Mouse (Mus musculus) forebrain, embryonic 13.5 days (tissue): ENCODE data around the gene Med24. TPM values are rescaled to one million over a fixed set of nuclear protein-coding genes. Genes with fewer than 3 reads are reported as not detected.
"Not testable (repeated sequence)": the region's sequence is repeated elsewhere in the genome, so short reads cannot be mapped to it uniquely, and the experiment has no call there.

Source experiments
- ATAC-seq: fragments of 200-750 bp; cut with Nextera tagmentation; 2 replicates; pipeline ENCODE4 v1.8.0; 2017
- H3K27ac ChIP-seq: fragments of 300-500 bp; sonication (generic); 2 replicates; pipeline ENCODE4 v1.5.1; 2015; ENCODE audit warnings: inconsistent platforms, mild to moderate bottlenecking, moderate library complexity
- H3K27me3 ChIP-seq: fragments of 300-500 bp; sonication (generic); 2 replicates; pipeline ENCODE4 v1.6.1; 2015; ENCODE audit warnings: mild to moderate bottlenecking, inconsistent platforms
- H3K36me3 ChIP-seq: fragments of 300-500 bp; sonication (generic); 2 replicates; pipeline ENCODE4 v1.6.1; 2015; ENCODE audit warnings: mild to moderate bottlenecking, inconsistent platforms; ENCODE audit not compliant: poor library complexity, severe bottlenecking
- H3K4me1 ChIP-seq: fragments of 300-500 bp; sonication (generic); 2 replicates; pipeline ENCODE4 v1.6.1; 2015; ENCODE audit warnings: inconsistent platforms
- H3K4me2 ChIP-seq: fragments of 300-500 bp; sonication (generic); 2 replicates; pipeline ENCODE4 v1.6.1; 2015; ENCODE audit warnings: inconsistent platforms, mild to moderate bottlenecking, moderate library complexity
- H3K4me3 ChIP-seq: fragments of 300-500 bp; sonication (generic); 2 replicates; pipeline ENCODE4 v1.5.1; 2015; ENCODE audit warnings: mild to moderate bottlenecking, inconsistent platforms
- H3K9ac ChIP-seq: fragments of 300-500 bp; sonication (generic); 2 replicates; pipeline ENCODE4 v1.6.1; 2015; ENCODE audit warnings: mild to moderate bottlenecking, inconsistent platforms
- H3K9me3 ChIP-seq: fragments of 300-500 bp; sonication (generic); replicated peaks from 2 replicates; pipeline ENCODE4 v1.6.1; 2016; ENCODE audit warnings: inconsistent platforms
- WGBS: fragments of 180-500 bp; shearing (Covaris S2); methylation state at CpG from one replicate; pipeline ENCODE4 v1.1.7; 2015; 5-methylcytosine and 5-hydroxymethylcytosine counted together
- polyA plus RNA-seq: library from polyadenylated mRNA; unstranded; fragments of >200 nt; fragmentation: Nextera tagmentation; extraction: Ambion mirVana; gene quantifications from 2 replicates; pipeline ENCODE4 v1.2.1, GENCODE M21; 2015

Gene Med24
- polyA plus RNA-seq, 1 experiment from 2014 or later = 79.0 TPM

DNA sequence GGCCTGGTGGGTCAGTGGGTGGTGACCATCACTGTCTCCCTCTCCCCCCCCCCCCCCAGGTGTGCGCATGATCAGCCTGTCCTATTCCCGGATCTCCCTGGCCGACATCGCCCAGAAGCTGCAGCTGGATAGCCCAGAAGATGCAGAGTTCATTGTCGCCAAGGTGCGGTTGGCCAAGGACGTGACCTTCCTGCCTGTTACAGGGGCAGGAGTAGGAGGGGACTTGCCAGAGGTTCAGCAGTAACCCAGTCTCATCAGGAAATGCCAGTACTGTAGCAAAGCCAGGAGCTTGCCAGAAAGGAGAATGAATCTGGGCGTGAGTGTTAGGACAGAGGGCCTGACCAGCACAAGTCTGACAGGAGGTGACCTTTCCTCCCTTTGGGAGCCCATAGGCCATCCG lies 35.5 kb downstream of the Med24 start:
- H3K36me3 ChIP-seq = peaks cover 79% of the 10 kb centered on the region
- no peak overlapping the region for H3K4me3 ChIP-seq
- no peak overlapping the region for H3K4me2 ChIP-seq
- H3K4me1 ChIP-seq = no peaks in the 10 kb centered on the region
- H3K27me3 ChIP-seq = no peaks in the 10 kb centered on the region
- H3K9ac ChIP-seq = no peak overlapping the region
- 96% methylated on average over 9 of the region's 9 CpGs for WGBS
- no peak overlapping the region for H3K27ac ChIP-seq
- H3K9me3 ChIP-seq = no peaks in the 10 kb centered on the region
- ATAC-seq = no peak

DNA sequence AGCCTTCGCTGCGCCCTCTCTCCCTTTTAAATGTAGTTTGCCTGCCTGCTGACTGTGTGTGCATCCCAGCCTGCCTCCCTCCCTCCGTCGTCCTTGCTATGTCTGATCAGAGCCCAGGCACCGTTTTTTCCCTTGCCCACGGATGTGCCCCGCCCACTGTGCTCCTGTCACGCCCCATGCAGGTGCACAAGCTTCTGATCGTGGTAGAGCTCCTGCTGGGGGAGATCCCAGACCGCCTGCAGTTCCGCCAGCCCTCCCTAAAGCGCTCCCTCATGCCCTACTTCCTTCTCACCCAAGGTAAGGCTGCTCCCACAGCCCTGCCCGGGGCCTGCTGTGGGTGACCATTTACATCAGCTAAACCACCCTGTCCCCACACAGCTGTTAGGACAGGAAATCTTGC lies 36.0 kb downstream of the Med24 start:
- H3K9me3 ChIP-seq = no peaks in the 10 kb centered on the region
- peaks cover 83% of the 10 kb centered on the region for H3K36me3 ChIP-seq
- WGBS = 83% methylated on average over 13 of the region's 13 CpGs

DNA sequence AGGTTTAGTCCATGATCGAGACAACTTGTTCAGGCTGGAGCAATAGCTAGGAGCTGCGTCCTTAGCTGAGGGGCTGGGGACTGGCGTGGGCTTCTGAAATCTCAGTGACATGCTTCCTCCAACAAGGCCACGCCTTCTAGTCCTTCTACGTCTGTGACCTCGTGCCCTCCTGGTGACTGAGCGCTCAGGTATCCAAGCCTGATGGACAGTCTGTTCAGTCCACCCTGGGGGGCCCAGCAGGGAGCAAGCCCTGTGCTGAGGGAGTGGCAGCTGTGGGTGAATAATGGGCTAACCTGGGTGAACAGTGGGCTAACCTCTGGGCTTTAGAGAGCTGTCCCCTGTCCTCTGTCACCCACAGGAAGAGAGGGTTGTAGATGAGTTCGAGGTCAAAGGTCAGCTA lies 41.2 kb downstream of the Med24 start:
- no peak overlapping the region for H3K4me3 ChIP-seq
- peaks cover 13% of the 10 kb centered on the region for H3K4me1 ChIP-seq
- 92% methylated on average over 8 of the region's 8 CpGs for WGBS
- no peak overlapping the region for H3K9ac ChIP-seq
- peaks cover 77% of the 10 kb centered on the region for H3K36me3 ChIP-seq
- no peak overlapping the region for H3K27ac ChIP-seq
- no peak overlapping the region for H3K4me2 ChIP-seq
- H3K27me3 ChIP-seq = no peaks in the 10 kb centered on the region
- no peak for ATAC-seq
- no peaks in the 10 kb centered on the region for H3K9me3 ChIP-seq

More for the DNA sequence above, 36.0 kb downstream of the Med24 start:
- no peak overlapping the region for H3K9ac ChIP-seq
- H3K27ac ChIP-seq = no peak overlapping the region
- H3K4me2 ChIP-seq = no peak overlapping the region
- ATAC-seq = no peak
- no peak overlapping the region for H3K4me3 ChIP-seq
- H3K27me3 ChIP-seq = no peaks in the 10 kb centered on the region
- no peaks in the 10 kb centered on the region for H3K4me1 ChIP-seq

DNA sequence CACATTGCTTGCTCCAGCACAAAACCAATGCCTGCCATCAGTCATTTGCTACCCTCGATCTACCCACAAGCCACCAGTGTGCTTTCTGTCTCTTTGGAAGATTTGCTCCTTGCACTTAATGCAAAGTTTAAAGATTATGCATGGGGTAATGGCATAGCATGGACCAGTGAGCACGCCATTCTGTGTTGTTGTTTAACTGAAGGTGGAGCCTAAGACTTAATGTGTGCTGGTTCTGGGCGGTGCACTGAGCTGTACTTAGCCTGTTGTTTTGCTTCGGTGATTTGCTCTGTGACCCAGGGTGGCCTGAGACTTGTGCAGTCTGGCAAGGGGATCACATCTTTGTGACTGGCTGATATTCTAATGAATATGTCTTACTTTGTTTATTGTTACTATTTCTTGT lies 42.3 kb downstream of the Med24 start:
- Histone ChIP-seq H3K4me3 (no peak overlapping the region), H3K4me1 (peaks cover 14% of the 10 kb centered on the region), H3K36me3 (peaks cover 66% of the 10 kb centered on the region), H3K27ac (no peak overlapping the region), H3K4me2 (no peak overlapping the region), H3K9ac (no peak overlapping the region), H3K27me3 (no peaks in the 10 kb centered on the region), H3K9me3 (no peaks in the 10 kb centered on the region)
- ATAC-seq = no peak
- WGBS = 91% methylated on average over 4 of the region's 4 CpGs

DNA sequence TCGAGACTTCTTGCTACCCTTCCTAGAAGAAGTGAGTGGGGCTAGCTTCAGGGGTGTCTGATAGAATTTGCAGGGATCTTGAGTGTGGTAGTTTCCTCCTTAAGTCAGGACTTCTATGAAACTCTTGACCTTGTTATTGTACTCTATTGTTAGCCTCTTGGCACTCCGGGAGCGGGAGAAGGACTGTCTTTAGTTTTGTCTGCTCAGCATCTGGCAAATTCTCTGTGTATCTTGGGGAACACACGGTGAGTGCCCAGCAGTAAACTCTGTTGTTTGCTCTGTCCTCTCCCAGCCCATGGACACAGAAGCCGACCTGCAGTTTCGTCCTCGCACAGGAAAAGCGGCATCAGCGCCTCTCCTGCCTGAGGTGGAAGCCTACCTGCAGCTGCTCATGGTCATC lies 43.6 kb downstream of the Med24 start:
- Histone ChIP-seq H3K27me3 (no peaks in the 10 kb centered on the region), H3K4me3 (no peak overlapping the region), H3K9ac (no peak overlapping the region), H3K36me3 (peaks cover 53% of the 10 kb centered on the region), H3K4me1 (peaks cover 18% of the 10 kb centered on the region), H3K4me2 (no peak overlapping the region), H3K9me3 (no peaks in the 10 kb centered on the region), H3K27ac (no peak overlapping the region)
- ATAC-seq = no peak
- WGBS = 94% methylated on average over 9 of the region's 9 CpGs

DNA sequence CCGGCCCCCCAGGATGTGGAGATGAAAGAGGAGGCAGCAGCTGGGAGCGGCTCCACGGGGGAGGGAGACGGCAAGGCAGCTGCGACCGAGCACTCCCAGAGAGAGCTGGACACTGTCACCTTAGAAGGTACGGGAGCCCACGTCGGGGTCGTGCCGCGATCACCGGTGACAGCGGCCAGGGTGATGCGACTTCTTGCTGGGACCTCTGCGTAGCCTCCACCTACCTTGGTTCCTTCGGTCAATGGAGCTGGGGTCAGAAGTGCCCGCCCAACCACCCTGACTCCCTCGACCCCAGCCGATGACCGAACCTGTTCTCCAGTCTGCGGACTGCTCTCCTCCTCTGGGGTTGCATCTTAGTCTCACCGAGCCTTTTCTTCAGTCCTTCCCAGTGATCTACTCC lies 46.4 kb downstream of the Med24 start:
- Histone ChIP-seq H3K4me2 (peak overlapping the region; percentile 95), H3K9ac (peak overlapping the region; percentile 99), H3K4me1 (peaks cover 18% of the 10 kb centered on the region), H3K4me3 (peak overlapping the region; percentile 95), H3K36me3 (peaks cover 28% of the 10 kb centered on the region), H3K9me3 (no peaks in the 10 kb centered on the region), H3K27ac (peak overlapping the region; percentile 55; the same call in 1 of the 2 replicates), H3K27me3 (no peaks in the 10 kb centered on the region)
- whole genome bisulfite sequencing = under 1% methylated on average over 23 of the region's 23 CpGs
- peak; percentile 44 for ATAC-seq

DNA sequence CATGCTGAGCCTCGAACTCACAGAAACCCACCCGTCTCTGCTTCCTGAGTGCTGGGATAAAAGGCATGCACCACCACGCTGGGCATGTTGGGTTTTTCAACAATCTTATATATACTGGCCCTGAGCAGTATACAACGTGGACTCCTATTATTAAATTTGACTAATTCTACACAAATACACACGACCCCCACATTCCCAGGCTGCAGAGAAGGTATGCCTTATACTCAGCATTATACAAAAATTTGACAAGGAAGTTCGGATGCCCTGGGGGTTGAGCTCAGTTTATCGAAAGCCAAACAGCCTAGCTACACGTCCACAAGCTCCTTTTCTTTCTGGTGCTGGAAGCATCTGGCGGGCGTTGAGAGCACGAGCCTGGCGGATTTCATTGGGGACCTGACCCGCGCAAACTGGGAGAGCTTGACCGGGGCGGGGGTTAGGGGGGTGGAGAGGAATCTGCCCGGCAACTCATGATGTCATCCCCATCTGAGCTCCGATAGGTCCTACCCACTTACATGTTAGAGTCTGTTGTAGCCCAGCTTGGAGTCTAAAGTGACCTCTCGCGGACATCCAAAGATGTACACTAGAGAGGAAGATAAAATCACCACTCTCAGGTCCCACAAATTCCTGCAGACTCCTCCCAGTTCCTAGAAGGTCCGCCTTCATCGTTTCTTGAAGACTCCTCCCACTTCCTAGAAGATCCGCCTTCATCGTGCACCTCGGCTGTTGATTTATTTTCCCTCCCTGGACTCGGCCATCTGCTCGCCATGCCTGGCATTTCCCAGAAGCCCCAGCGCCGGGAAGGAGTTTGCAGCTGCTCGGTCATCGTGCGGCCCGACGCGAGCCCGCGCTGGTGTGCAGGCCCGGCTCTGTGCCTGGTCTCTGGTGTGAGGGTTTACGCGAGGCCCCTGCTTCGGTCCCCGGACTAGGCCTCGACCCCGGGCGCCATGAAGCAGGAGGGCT lies 47.2 kb downstream of the Med24 start, which contains the start of gene Psmd3:
TSS of gene Psmd3 (plus strand) at position 769 of the 960 bp plus-strand sequence.
- H3K4me3 ChIP-seq = peak within 1 kb of the TSS; percentile 95
- peak within 1 kb of the TSS; percentile 59 for H3K27ac ChIP-seq
- peak within 1 kb of the TSS; percentile 99 for H3K9ac ChIP-seq
- H3K9me3 ChIP-seq = no peaks in the 10 kb centered on the region
- ATAC-seq = peak; percentile 97
- H3K27me3 ChIP-seq = no peaks in the 10 kb centered on the region
- WGBS = 6% methylated on average over 45 of the region's 45 CpGs
- H3K4me2 ChIP-seq = peak within 1 kb of the TSS; percentile 95
- peaks cover 21% of the 10 kb centered on the region for H3K36me3 ChIP-seq
- peaks cover 18% of the 10 kb centered on the region for H3K4me1 ChIP-seq

DNA sequence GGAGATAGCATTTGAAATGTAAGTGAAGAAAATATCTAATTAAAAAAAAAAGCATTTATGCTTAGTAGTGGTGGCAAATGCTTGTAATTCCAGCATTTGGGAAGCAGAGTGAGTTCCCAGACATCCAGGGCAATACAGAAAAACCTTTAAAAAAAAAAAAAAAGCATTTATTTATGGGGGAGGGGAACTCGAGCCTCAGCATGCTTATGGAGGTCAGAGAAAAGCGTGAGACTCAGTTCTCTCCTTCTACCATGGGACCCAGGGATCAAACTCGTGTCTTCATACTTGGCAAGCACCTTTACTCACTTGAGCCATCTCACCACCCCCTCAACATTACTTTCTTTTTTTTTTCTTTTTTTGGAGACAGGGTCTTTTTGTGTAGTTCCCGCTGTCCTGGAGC lies 48.0 kb downstream of the Med24 start:
- no peak overlapping the region for H3K4me3 ChIP-seq
- peaks cover 18% of the 10 kb centered on the region for H3K4me1 ChIP-seq
- no peaks in the 10 kb centered on the region for H3K27me3 ChIP-seq
- 89% methylated on average over 4 of the region's 4 CpGs for whole genome bisulfite sequencing
- no peaks in the 10 kb centered on the region for H3K9me3 ChIP-seq
- no peak overlapping the region; the same call in 1 of the 2 replicates for H3K4me2 ChIP-seq
- no peak overlapping the region for H3K9ac ChIP-seq
- ATAC-seq = no peak
- peaks cover 12% of the 10 kb centered on the region for H3K36me3 ChIP-seq
- H3K27ac ChIP-seq = no peak overlapping the region

DNA sequence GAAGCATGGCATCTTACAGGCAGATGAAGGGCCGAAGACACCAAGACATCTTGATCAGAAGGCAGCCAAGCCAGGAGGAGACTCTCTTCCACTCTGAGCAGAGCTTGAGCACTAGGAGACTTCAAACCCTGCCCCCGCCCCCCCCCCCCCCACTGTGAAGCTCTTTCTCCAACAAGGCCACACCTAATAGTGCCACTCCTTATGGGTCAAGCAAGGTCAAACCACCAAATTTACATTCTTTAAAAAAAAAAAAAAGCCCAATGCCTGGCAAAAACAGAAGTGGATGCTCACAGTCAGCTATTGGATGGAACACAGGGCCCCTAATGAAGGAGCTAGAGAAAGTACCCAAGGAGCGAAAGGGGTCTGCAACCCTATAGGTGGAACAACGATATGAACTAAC lies 48.6 kb downstream of the Med24 start:
- peaks cover 18% of the 10 kb centered on the region for H3K4me1 ChIP-seq
- ATAC-seq, H3K27ac ChIP-seq, H3K27me3 ChIP-seq, H3K9me3 ChIP-seq, H3K9ac ChIP-seq, H3K36me3 ChIP-seq, H3K4me2 ChIP-seq, H3K4me3 ChIP-seq: not testable (repeated sequence)
- 86% methylated on average over 4 of the region's 4 CpGs for WGBS

DNA sequence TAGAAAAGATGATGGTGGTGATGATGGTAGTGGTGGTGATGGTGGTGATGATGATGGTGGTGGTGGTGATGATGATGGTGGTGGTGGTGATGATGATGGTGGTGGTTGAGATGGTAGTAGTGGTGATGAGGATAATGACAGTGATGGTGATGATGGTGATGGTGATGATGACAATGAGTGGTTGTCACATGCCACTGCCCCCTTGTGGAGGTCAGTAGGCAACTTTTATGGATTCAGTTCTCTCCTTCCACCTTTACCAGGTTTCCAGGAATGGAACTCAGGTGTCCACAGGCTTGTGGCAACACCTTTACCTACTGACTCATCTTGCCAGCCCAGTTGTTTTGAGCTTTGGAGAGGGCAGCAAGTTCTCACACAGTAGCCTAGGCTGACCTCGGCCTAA lies 49.2 kb downstream of the Med24 start:
- Histone ChIP-seq H3K9me3 (no peaks in the 10 kb centered on the region), H3K4me1 (peaks cover 18% of the 10 kb centered on the region), H3K27me3 (no peaks in the 10 kb centered on the region), H3K27ac (no peak overlapping the region), H3K4me3 (no peak overlapping the region), H3K9ac (no peak overlapping the region), H3K4me2 (no peak overlapping the region), H3K36me3 (peaks cover under 1% of the 10 kb centered on the region; the same call in 1 of the 2 replicates)
- 94% methylated on average over 1 of the region's 1 CpGs for WGBS
- ATAC-seq = no peak

DNA sequence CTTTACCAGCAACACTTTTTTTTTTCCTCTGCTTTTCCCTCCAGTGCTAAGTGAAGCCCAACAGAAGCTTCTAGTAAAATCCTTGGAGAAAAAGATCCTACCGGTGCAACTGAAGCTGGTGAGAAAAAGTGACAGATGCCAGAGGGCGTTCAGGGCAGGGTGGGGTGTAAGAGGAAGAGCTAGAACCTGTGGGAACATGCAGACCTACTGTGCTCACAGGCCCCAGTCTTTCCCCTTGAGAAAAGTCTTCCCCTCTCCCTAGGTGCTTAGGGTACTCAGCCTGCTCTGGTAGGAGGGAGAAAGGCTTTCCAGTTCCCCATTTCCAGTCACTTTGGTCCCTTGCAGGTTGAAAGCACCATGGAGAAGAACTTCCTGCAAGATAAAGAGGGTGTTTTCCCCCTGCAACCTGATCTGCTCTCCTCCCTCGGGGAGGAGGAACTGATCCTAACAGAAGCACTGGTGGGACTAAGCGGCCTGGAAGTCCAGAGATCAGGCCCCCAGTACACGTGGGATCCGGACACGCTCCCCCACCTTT lies 53.3 kb downstream of the Med24 start:
- Histone ChIP-seq H3K9ac (no peak overlapping the region), H3K36me3 (no peaks in the 10 kb centered on the region), H3K4me3 (no peak overlapping the region), H3K4me1 (no peaks in the 10 kb centered on the region), H3K27me3 (peaks cover 12% of the 10 kb centered on the region; the same call in 1 of the 2 replicates), H3K9me3 (no peaks in the 10 kb centered on the region), H3K4me2 (no peak overlapping the region), H3K27ac (no peak overlapping the region)
- ATAC-seq = no peak
- 59% methylated on average over 7 of the region's 7 CpGs for WGBS

DNA sequence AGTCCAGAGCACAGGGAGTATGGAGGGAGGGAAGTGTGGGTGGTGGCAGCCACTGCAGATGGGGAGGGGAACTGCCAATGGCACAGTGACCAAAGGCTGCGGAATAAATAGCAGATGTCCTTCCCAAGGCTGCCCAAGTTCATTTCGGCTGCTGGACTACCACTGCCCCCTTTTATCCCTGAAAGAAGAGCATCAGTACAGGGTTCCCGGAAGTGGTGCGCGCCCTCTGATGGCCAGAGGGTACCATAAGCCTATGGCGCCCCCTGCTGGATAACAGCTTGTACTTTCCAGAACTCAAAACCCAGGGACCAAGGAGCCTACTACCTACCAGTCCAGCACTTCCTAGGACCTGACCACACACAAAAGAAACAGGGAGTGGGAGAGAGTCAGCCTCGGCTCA lies 56.1 kb downstream of the Med24 start:
- Histone ChIP-seq H3K27me3 (peaks cover 24% of the 10 kb centered on the region), H3K4me2 (peak overlapping the region; percentile 34)
- H3K27ac ChIP-seq, H3K4me1 ChIP-seq, ATAC-seq, H3K9ac ChIP-seq, H3K36me3 ChIP-seq, H3K9me3 ChIP-seq, H3K4me3 ChIP-seq: not testable (repeated sequence)
- WGBS = 5% methylated on average over 6 of the region's 7 CpGs
